Mouse (Mus musculus): Measurements from ENCODE around the gene Ky. TPM values are rescaled to one million over a fixed set of nuclear protein-coding genes. Genes with fewer than 3 reads are reported as not detected.

The Ky gene
- not detected in 2 replicates for total RNA-seq (2014; fragmentation: Nextera tagmentation)
- not detected in 2 replicates for total RNA-seq (2017)

- no peak for ATAC-seq (replicated peaks; ENCODE audit: poor library complexity, severe bottlenecking)
Measured at GRCm38 (mm10) chr9:102505700-102506585, at the start of gene Ky. Gene Ky, plus strand, starts transcription at chr9:102505750.

- ATAC-seq (replicated peaks; ENCODE audit: poor library complexity, severe bottlenecking), result no peak
Measured at GRCm38 (mm10) chr9:102462251-102462650, 43.3 kb upstream of the Ky start.

DNA sequence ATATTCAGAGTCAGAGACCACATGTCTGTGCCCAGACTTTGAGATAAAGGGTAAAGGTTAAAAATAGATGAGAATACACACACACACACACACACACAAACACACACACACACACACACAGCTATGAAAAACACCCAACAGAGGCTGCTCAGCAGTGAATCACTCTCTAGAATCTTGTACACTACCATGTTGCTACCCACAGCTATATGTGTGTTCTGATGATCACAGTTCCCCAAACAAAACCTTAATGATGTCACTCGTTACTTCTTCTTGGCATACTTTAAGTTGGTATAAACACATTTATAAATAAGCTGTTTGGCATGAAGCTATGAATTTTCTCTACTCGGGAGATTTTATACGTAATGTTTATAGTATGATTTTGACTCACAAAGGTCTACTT is 40.5 kb upstream of the Ky start:
- ATAC-seq (replicated peaks; ENCODE audit: poor library complexity, severe bottlenecking), result no peak

GRCm38 (mm10) chr9:102465726-102466125 is 39.8 kb upstream of the Ky start:
- ATAC-seq (replicated peaks; ENCODE audit: poor library complexity, severe bottlenecking), result no peak

DNA sequence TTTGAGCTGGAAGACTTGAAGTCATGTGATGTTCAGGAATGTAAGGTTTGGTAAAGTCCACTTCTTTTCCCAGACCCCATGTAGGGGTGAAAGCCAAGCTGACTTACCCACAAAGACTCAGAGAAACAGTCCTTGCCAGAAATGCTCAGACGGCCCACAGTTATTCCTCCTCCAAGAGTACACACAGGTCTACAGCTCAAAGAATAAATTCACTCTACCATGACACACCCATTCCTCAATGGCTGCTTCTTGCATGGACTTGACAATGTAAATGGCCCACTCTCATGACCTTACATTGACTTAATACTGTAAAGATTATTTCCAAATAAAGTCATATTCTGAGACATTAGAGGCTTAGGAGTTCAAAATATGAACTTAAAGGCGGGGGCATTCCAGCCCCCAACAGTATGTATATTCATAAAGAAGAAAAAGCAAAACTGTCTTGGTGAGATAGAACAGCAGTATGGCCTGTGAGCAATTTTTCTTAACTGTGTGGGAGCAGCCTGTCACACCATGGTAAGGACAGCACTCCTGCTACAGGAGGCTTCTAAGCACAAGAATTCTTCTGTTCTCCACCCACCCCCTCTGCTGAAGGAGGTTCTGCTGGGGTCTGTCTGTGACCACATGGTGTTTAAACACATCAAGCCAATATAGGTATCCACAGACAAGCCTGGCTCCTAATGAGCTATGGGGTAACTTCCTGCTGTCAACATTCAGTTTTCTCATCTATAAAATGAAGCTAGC is 35.3 kb upstream of the Ky start:
- ATAC-seq (replicated peaks; ENCODE audit: poor library complexity, severe bottlenecking), result no peak

GRCm38 (mm10) chr9:102477767-102478450 is 27.6 kb upstream of the Ky start:
- ATAC-seq (replicated peaks; ENCODE audit: poor library complexity, severe bottlenecking), result no peak

DNA sequence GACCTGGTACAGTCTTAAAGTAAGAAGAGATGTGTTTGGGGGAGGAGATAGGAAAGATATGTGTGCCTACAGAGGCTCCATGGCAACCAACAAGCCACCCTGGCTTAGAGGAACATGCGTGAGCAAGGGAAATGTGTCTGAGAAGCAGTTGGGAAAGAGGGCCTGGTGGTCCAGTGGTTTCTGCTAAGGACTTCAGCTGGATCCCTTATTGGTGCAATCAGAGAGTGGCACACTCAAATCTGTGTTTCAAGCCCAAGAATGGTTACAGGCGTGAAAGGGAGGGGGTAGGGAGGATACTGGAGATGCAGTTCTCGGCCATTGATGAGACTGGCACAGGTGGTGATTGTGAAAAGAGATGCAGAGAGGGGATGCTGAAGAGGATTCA is 27.1 kb upstream of the Ky start:
- no peak for ATAC-seq (replicated peaks; ENCODE audit: poor library complexity, severe bottlenecking)

GRCm38 (mm10) chr9:102479022-102479421 is 26.5 kb upstream of the Ky start:
- ATAC-seq (replicated peaks; ENCODE audit: poor library complexity, severe bottlenecking), result peak; percentile 92

GRCm38 (mm10) chr9:102492031-102492795 is 13.3 kb upstream of the Ky start:
- ATAC-seq (replicated peaks; ENCODE audit: poor library complexity, severe bottlenecking), result peak; percentile 35

GRCm38 (mm10) chr9:102493044-102493443 is 12.5 kb upstream of the Ky start:
- peak; percentile 25; the same call in 1 of the 2 replicates for ATAC-seq (replicated peaks; ENCODE audit: poor library complexity, severe bottlenecking)

- no peak for ATAC-seq (replicated peaks; ENCODE audit: poor library complexity, severe bottlenecking)
Measured at GRCm38 (mm10) chr9:102493916-102494315, 11.6 kb upstream of the Ky start.

- ATAC-seq (replicated peaks; ENCODE audit: poor library complexity, severe bottlenecking), result no peak; the same call in 1 of the 2 replicates
Measured at GRCm38 (mm10) chr9:102494454-102494853, 11.1 kb upstream of the Ky start.

- ATAC-seq (replicated peaks; ENCODE audit: poor library complexity, severe bottlenecking), result no peak
Measured at GRCm38 (mm10) chr9:102495266-102495665, 10.3 kb upstream of the Ky start.

DNA sequence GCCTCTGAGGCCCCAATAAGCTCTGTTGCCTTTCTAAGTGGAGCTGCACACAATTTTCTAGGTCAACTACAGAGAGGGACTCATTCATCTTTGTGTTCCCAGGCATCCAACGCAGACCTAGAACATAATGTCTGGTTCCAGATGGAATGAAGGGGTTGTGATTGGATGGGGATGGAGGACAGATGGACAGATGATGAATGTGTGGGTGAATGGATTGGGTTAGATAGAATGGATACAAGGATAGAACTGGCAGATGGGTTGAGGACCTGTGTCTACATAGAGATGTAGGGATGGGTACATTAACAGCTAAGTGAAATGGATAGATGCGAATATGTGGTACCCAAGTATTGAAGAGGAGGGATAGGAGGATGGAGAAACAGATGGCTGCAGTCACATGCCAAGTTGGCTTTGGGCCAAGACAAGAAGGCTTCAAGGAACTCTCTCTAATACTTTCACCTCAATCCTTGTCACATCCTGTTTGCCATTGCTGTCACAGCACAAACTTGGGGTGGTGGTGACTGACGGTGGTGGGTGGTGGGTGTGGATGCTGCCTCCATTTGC is 9.0 kb upstream of the Ky start:
- ATAC-seq (replicated peaks; ENCODE audit: poor library complexity, severe bottlenecking), result no peak

- ATAC-seq (replicated peaks; ENCODE audit: poor library complexity, severe bottlenecking), result no peak
Measured at GRCm38 (mm10) chr9:102497089-102497690, 8.4 kb upstream of the Ky start.

- ATAC-seq (replicated peaks; ENCODE audit: poor library complexity, severe bottlenecking), result no peak
Measured at GRCm38 (mm10) chr9:102497833-102498430, 7.6 kb upstream of the Ky start.

DNA sequence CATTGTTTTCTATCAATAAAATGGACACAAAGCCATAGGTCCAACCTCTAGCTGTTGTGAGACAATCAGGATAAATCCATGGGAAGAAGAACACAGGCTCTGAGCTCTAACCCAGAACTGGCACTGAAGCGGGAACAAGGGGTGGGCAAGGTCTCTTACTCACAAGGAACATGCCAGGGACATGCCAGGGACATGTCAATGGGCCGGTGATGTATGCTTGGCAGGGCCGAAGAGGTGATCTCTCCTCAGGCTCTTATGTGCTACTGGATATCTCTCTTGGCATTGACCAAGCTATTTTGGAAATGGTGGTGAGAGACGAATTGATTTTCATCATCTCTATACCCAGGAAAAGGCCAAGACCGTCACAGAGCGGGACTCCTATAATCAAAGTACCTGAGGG is 6.8 kb upstream of the Ky start:
- no peak for ATAC-seq (replicated peaks; ENCODE audit: poor library complexity, severe bottlenecking)

DNA sequence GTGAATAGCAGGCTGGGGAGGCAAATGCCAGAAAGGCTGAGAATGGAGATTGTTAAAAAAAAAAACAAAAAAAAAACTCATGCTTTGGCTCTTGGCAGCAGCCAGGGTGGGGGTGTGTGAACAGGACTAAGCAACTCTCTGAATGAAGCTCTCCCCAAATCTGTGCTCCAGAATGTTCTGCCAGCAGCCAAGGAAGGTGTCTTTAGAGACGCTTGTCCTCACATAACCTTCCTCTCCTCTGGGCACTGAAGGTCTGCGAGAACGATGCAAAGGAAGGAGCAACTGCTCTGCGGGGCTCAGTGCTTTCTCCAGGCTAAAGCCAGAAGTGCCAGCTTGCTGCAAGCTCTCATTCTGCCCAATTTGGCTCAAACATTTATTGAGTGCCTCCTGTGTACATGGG is 6.3 kb upstream of the Ky start:
- ATAC-seq (replicated peaks; ENCODE audit: poor library complexity, severe bottlenecking), result no peak

- ATAC-seq (replicated peaks; ENCODE audit: poor library complexity, severe bottlenecking), result no peak
Measured at GRCm38 (mm10) chr9:102499746-102500145, 5.8 kb upstream of the Ky start.
